Mouse (Mus musculus): ENCODE results near the gene Acmsd.

- TF ChIP-seq ZC3H11A (IDR thresholded peaks at IDR 0.05; ENCODE audit: borderline replicate concordance, low read depth, low read length) (no peak), MAFK (IDR thresholded peaks at IDR 0.05; ENCODE audit: insufficient read depth, low read depth, low read length) (no peak), ZNF384 (IDR thresholded peaks at IDR 0.05; ENCODE audit: low read depth, low read length) (no peak), HCFC1 (IDR thresholded peaks at IDR 0.05; ENCODE audit: borderline replicate concordance, insufficient read depth, low read length) (no peak), CHD2 (IDR thresholded peaks at IDR 0.05; ENCODE audit: low read depth, low read length) (no peak)
Measured at GRCm38 (mm10) chr1:127729096-127729495, at the start of gene Acmsd.
